Mouse (Mus musculus): ENCODE measurements around the gene Pla2g4c. TPM values are rescaled to one million over a fixed set of nuclear protein-coding genes. Genes with fewer than 3 reads are reported as not detected.

Pla2g4c gene
- total RNA-seq, 2 experiments from 2014 or later = 0.26 to 0.62 TPM

GRCm38 (mm10) chr7:13355943-13356342, 31.5 kb downstream of the Pla2g4c start:
- no peak for ATAC-seq (ENCODE audit: poor library complexity, severe bottlenecking)

GRCm38 (mm10) chr7:13380588-13380987, 56.1 kb downstream of the Pla2g4c start:
- no peak for ATAC-seq (ENCODE audit: poor library complexity, severe bottlenecking)

DNA sequence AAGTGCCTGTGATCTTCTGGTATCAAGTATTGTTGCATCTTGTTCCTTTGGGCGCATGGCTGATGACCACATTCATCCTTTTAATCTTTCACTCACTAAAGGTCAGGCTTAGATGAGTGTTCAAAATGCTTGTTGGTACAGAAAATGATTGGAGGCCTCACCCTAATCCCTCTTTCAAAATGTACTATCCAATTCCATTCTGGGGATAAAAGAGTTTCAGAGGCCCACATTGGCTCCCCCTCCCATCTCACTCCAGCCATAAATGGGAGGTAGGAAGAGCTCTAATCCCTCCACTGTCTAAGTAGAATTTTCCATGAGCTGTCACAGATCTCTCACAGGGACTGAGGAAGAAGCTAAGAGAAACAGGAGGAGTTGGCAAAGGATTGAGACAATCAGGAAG, 73.4 kb downstream of the Pla2g4c start, which contains the start of gene Cabp5:
Cabp5 (plus strand) TSS at position 301 of the 400 bp plus-strand sequence.
- no peak for ATAC-seq (ENCODE audit: poor library complexity, severe bottlenecking)

Other genes starting within 250 kb of the Pla2g4c start
- gene Vmn1r85, start 229.5 kb upstream of the Pla2g4c start, total RNA-seq (2015) = not detected in 2 replicates
- gene Vmn1r85, start 229.5 kb upstream of the Pla2g4c start, total RNA-seq (2017) = not detected in 2 replicates
- not detected in 2 replicates for gene Vmn1r86, start 204.7 kb upstream of the Pla2g4c start, total RNA-seq (2015)
- not detected in 2 replicates for gene Vmn1r86, start 204.7 kb upstream of the Pla2g4c start, total RNA-seq (2017)
- not detected in 2 replicates for gene Vmn1r87, start 184.5 kb upstream of the Pla2g4c start, total RNA-seq (2015)
- gene Vmn1r87, start 184.5 kb upstream of the Pla2g4c start, total RNA-seq (2017) = not detected in 2 replicates
- not detected in 2 replicates for gene Vmn1r88, start 165.1 kb upstream of the Pla2g4c start, total RNA-seq (2015)
- not detected in 2 replicates for gene Vmn1r88, start 165.1 kb upstream of the Pla2g4c start, total RNA-seq (2017)
- not detected in 2 replicates for gene Vmn1r89, start 111.6 kb upstream of the Pla2g4c start, total RNA-seq (2015)
- not detected in 2 replicates for gene Vmn1r89, start 111.6 kb upstream of the Pla2g4c start, total RNA-seq (2017)
- gene Lig1, start 47.4 kb upstream of the Pla2g4c start, total RNA-seq (2015) = 82.6 and 86.7 TPM in 2 replicates
- 53.5 and 74.3 TPM in 2 replicates for gene Lig1, start 47.4 kb upstream of the Pla2g4c start, total RNA-seq (2017)
- gene Zswim9, start 45.9 kb upstream of the Pla2g4c start, total RNA-seq (2015) = 2.1 and 7.9 TPM in 2 replicates
- 2.2 and 3.7 TPM in 2 replicates for gene Zswim9, start 45.9 kb upstream of the Pla2g4c start, total RNA-seq (2017)
- not detected in 2 replicates for gene Cabp5, start 73.5 kb downstream of the Pla2g4c start, total RNA-seq (2015)
- gene Cabp5, start 73.5 kb downstream of the Pla2g4c start, total RNA-seq (2017) = not detected in 2 replicates
- gene Bsph1, start 126.2 kb downstream of the Pla2g4c start, total RNA-seq (2015) = not detected in 2 replicates
- not detected in 2 replicates for gene Bsph1, start 126.2 kb downstream of the Pla2g4c start, total RNA-seq (2017)
- not detected in 2 replicates for gene Bsph2, start 246.4 kb downstream of the Pla2g4c start, total RNA-seq (2015)
- not detected in 2 replicates for gene Bsph2, start 246.4 kb downstream of the Pla2g4c start, total RNA-seq (2017)

Data from megakaryocyte, adult 5-6 weeks (primary cell).